Mouse (Mus musculus) ES-E14 (cell line): ENCODE measurements around the gene Catspere2.
"Not testable (repeated sequence)": the region's sequence is repeated elsewhere in the genome, so short reads cannot be mapped to it uniquely, and the experiment has no call there.

ENCODE experiments used
- CHD2 ChIP-seq: IDR thresholded peaks from 2 replicates; pipeline ENCODE4 v1.6.1; 2014; ENCODE audit warnings: mild to moderate bottlenecking, low read depth, low read length, inconsistent platforms
- HCFC1 ChIP-seq: IDR thresholded peaks from 2 replicates; pipeline ENCODE4 v1.6.1; 2012; ENCODE audit warnings: low read length, inconsistent platforms, borderline replicate concordance; ENCODE audit not compliant: insufficient read depth
- ZNF384 ChIP-seq: IDR thresholded peaks from 2 replicates; pipeline ENCODE4 v1.6.1; 2012; ENCODE audit warnings: low read depth, low read length, inconsistent platforms

DNA sequence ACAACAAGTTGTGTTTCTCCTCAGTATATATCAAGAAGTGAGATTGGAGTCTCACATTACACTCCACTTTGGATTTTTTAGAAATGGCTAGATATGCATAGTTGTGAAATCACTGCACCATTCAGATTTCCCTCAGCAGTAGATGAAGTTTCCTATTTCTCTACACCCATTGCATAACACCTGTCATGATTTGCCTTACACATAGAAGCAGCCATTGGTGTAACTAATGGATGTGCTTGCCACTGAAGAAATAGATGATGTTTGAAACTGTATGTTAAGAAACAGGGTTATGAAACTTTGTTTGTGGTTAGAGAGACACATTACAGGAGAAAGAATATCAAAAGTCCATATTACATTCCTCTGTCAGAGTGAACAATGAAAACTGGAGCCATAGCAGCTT lies 114.6 kb downstream of the Catspere2 start:
- not testable (repeated sequence) for TF ChIP-seq CHD2, HCFC1, ZNF384
